In genomic region chr13:56681924-56682323, GRCm38 (mm10) we compare ENCODE assay signal across 13 mouse cellular contexts. TPM values are rescaled to one million over a fixed set of nuclear protein-coding genes. Genes with fewer than 3 reads are reported as not detected.
DNase-seq lines count a peak whose midpoint lies in the region; ATAC-seq lines count a peak whose summit lies in the region.
"Had no signal": no experiment of that assay in that cellular context is flagged by ENCODE, and none has a peak within 500 bp of the region (broad histone marks: within the 10 kb centered on the region; RNA-seq: fewer than 3 reads in every experiment).

No protein-coding gene starts in this region.

- H3K4me2 ChIP-seq in heart, embryonic 12.5 days, result no peak overlapping the region
- peak overlapping the region; percentile 38; the same call in 1 of the 2 replicates for H3K4me2 ChIP-seq in lung, embryonic 15.5 days
- 0 out of 2 replicates have a peak overlapping the region, but pooled peaks have one; percentile 18 for H3K4me2 ChIP-seq in embryonic facial prominence, embryonic 14.5 days (ENCODE audit: low read depth, low read length)
- H3K4me2 ChIP-seq: forebrain, embryonic 13.5 days; kidney, embryonic 15.5 days; midbrain, embryonic 13.5 days had no signal

- peak overlapping the region; percentile 14; the same call in 1 of the 2 replicates for H3K27ac ChIP-seq in heart, embryonic 12.5 days (ENCODE audit: poor library complexity, severe bottlenecking)
- peak overlapping the region; percentile 57 for H3K27ac ChIP-seq in lung, embryonic 15.5 days
- H3K27ac ChIP-seq in embryonic facial prominence, embryonic 14.5 days (replicated peaks; ENCODE audit: low read depth, low read length), result no peak overlapping the region
- H3K27ac ChIP-seq: forebrain, embryonic 13.5 days; hindbrain, embryonic 10.5 days; kidney, embryonic 15.5 days; midbrain, embryonic 13.5 days had no signal

- intact Hi-C loops in heart, postnatal 25 days (cut with DNase I), result no loop called here

- H3K4me1 ChIP-seq in heart, embryonic 12.5 days (replicated peaks), result peaks cover 42% of the 10 kb centered on the region
- peaks cover 45% of the 10 kb centered on the region for H3K4me1 ChIP-seq in lung, embryonic 15.5 days
- H3K4me1 ChIP-seq in embryonic facial prominence, embryonic 14.5 days (ENCODE audit: control insufficient read depth, insufficient read depth, low read length), result peaks cover 21% of the 10 kb centered on the region

- no peaks in the 10 kb centered on the region for H3K9me3 ChIP-seq in heart, embryonic 12.5 days (replicated peaks)
- H3K9me3 ChIP-seq in lung, embryonic 15.5 days, result no peaks in the 10 kb centered on the region
- no peaks in the 10 kb centered on the region for H3K9me3 ChIP-seq in embryonic facial prominence, embryonic 14.5 days (ENCODE audit: control insufficient read depth, low read length)
- H3K9me3 ChIP-seq: forebrain, embryonic 13.5 days; hindbrain, embryonic 10.5 days; kidney, embryonic 15.5 days; midbrain, embryonic 13.5 days had no signal

- H3K4me3 ChIP-seq in heart, embryonic 12.5 days, result no peak overlapping the region
- H3K4me3 ChIP-seq in lung, embryonic 15.5 days, result no peak overlapping the region
- H3K4me3 ChIP-seq in embryonic facial prominence, embryonic 14.5 days (ENCODE audit: low read depth, low read length), result no peak overlapping the region
- H3K4me3 ChIP-seq: forebrain, embryonic 13.5 days; hindbrain, embryonic 10.5 days; kidney, embryonic 15.5 days; midbrain, embryonic 13.5 days had no signal

- DNase-seq in heart, postnatal 25 days (ENCODE audit: low spot score), result no peak
- no peak for DNase-seq in lung, postnatal 36 days
- DNase-seq in embryonic facial prominence, embryonic 14.5 days (ENCODE audit: low spot score), result no peak
- peak; percentile 53 for DNase-seq in naive thymus-derived CD4-positive, alpha-beta T cell, adult 2 months (ENCODE audit: low read depth)
- no peak for DNase-seq in retina, embryonic 14.5 days (ENCODE audit: low spot score)
- no peak for DNase-seq in urinary bladder, postnatal 4 days (ENCODE audit: low spot score in 2 of 2)
- DNase-seq: spleen, adult 18-20 months had no signal

- no peaks in the 10 kb centered on the region for H3K27me3 ChIP-seq in heart, embryonic 12.5 days (replicated peaks)
- no peaks in the 10 kb centered on the region; the same call in 1 of the 2 replicates for H3K27me3 ChIP-seq in lung, embryonic 15.5 days
- H3K27me3 ChIP-seq in embryonic facial prominence, embryonic 14.5 days (replicated peaks; ENCODE audit: control insufficient read depth, insufficient read depth, low read length), result no peaks in the 10 kb centered on the region
- H3K27me3 ChIP-seq: forebrain, embryonic 13.5 days had no signal

- WGBS in heart, embryonic 12.5 days, result 63% methylated on average over 4 of the region's 4 CpGs
- WGBS in lung, embryonic 15.5 days, result 38% methylated on average over 4 of the region's 4 CpGs
- WGBS in embryonic facial prominence, embryonic 14.5 days, result 67% methylated on average over 4 of the region's 4 CpGs

- no peak for ATAC-seq in heart, embryonic 12.5 days (ENCODE audit: insufficient number of reproducible peaks, low FRiP score)
- peak; percentile 19; the same call in 1 of the 2 replicates for ATAC-seq in lung, embryonic 15.5 days (ENCODE audit: borderline replicate concordance, extremely low read depth, low FRiP score, low TSS enrichment)
- ATAC-seq in embryonic facial prominence, embryonic 14.5 days (ENCODE audit: low read depth), result no peak
- ATAC-seq: forebrain, embryonic 13.5 days; midbrain, embryonic 13.5 days had no signal

- H3K36me3 ChIP-seq in heart, embryonic 12.5 days, result no peaks in the 10 kb centered on the region
- H3K36me3 ChIP-seq in lung, embryonic 15.5 days, result no peaks in the 10 kb centered on the region
- no peaks in the 10 kb centered on the region for H3K36me3 ChIP-seq in embryonic facial prominence, embryonic 14.5 days (ENCODE audit: control insufficient read depth, insufficient read depth, low read length)
- H3K36me3 ChIP-seq: hindbrain, embryonic 10.5 days; kidney, embryonic 15.5 days; midbrain, embryonic 13.5 days had no signal

- no peak overlapping the region for H3K9ac ChIP-seq in heart, embryonic 12.5 days
- H3K9ac ChIP-seq in lung, embryonic 15.5 days, result no peak overlapping the region
- H3K9ac ChIP-seq in embryonic facial prominence, embryonic 14.5 days (ENCODE audit: low read depth, low read length), result no peak overlapping the region
- H3K9ac ChIP-seq: kidney, embryonic 15.5 days; midbrain, embryonic 13.5 days had no signal

RNA-seq across cellular contexts. Expression of gene Smad5, which starts 20.9 kb away (rescaled TPM):
- 24.3 and 25.7 TPM in 2 replicates for polyA plus RNA-seq in heart, embryonic 12.5 days (2016; fragmentation: Nextera tagmentation; extraction: Ambion mirVana)
- 10 to 100 TPM; 29.5 to 34.6 TPM for total RNA-seq in heart, postnatal 25 days (2021)
- 34.1 and 34.7 TPM in 2 replicates for polyA plus RNA-seq in lung, embryonic 15.5 days (2015; fragmentation: Nextera tagmentation; extraction: Ambion mirVana)
- 45.3 and 45.9 TPM in 2 replicates for polyA plus RNA-seq in embryonic facial prominence, embryonic 14.5 days (2014; fragmentation: Nextera tagmentation; extraction: Ambion mirVana)
